Mouse (Mus musculus): ENCODE measurements at regions not wholly inside any gene's neighbourhood (a gene's known extent, or its start where the extent isn't known, plus 50 kb on each side); places are given as distances from the start of the nearest gene placed in this dataset.

GRCm38 (mm10) chr8:78083012-78083411, 130.1 kb upstream of the Ttc29 start:
- no peaks in the 10 kb centered on the region for H3K9me3 ChIP-seq (replicated peaks; ENCODE audit: insufficient read depth, low read length)
- no peak overlapping the region for H3K4me3 ChIP-seq (ENCODE audit: control insufficient read depth in 1 of 2, insufficient read depth in 1 of 2, low read depth in 2 of 2, low read length in 2 of 2)
- no peak for TF ChIP-seq CHD2 (IDR thresholded peaks at IDR 0.05; ENCODE audit: low read length)
- TF ChIP-seq POLR2AphosphoS2 (IDR thresholded peaks at IDR 0.05; ENCODE audit: low read length): no peak
- TF ChIP-seq CTCF (IDR thresholded peaks at IDR 0.05 in 2 of 3, conservative IDR thresholded peaks at IDR 0.05 in 1 of 3; ENCODE audit: control insufficient read depth in 1 of 3, insufficient read depth in 1 of 3, low read depth in 2 of 3, low read length in 3 of 3, poor library complexity in 1 of 3, severe bottlenecking in 1 of 3): no peak
- TF ChIP-seq CHD1 (IDR thresholded peaks at IDR 0.05; ENCODE audit: low read depth, low read length): no peak
- TF ChIP-seq POLR2A (IDR thresholded peaks at IDR 0.05; ENCODE audit: control insufficient read depth in 1 of 2, insufficient read depth in 1 of 2, low read depth in 1 of 2, low read length in 2 of 2, poor library complexity in 1 of 2): no peak
- TF ChIP-seq RCOR1 (IDR thresholded peaks at IDR 0.05; ENCODE audit: low read depth, low read length): no peak
- TF ChIP-seq GATA1 (IDR thresholded peaks at IDR 0.05; ENCODE audit: low read depth, low read length): no peak
- TF ChIP-seq BHLHE40 (IDR thresholded peaks at IDR 0.05; ENCODE audit: borderline replicate concordance, low read depth, low read length): no peak
- TF ChIP-seq ZKSCAN1 (IDR thresholded peaks at IDR 0.05; ENCODE audit: low read depth, low read length): no peak
- no peak for TF ChIP-seq MEF2A (IDR thresholded peaks at IDR 0.05; ENCODE audit: extremely low read depth, insufficient replicate concordance, low read depth, low read length, poor library complexity, severe bottlenecking)
- TF ChIP-seq KAT2A (conservative IDR thresholded peaks at IDR 0.05; ENCODE audit: low read depth, low read length): no peak
- no peak for TF ChIP-seq USF2 (IDR thresholded peaks at IDR 0.05; ENCODE audit: borderline replicate concordance in 1 of 2, insufficient read depth in 1 of 2, low read depth in 1 of 2, low read length in 2 of 2)
- TF ChIP-seq MAZ (IDR thresholded peaks at IDR 0.05; ENCODE audit: low read depth, low read length): no peak
- TF ChIP-seq ETS1 (IDR thresholded peaks at IDR 0.05; ENCODE audit: low read depth, low read length): no peak
- TF ChIP-seq E2F4 (IDR thresholded peaks at IDR 0.05; ENCODE audit: borderline replicate concordance, low read depth, low read length): no peak
- no peak overlapping the region for H3K27ac ChIP-seq (ENCODE audit: control insufficient read depth, low read depth, low read length)
- H3K79me2 ChIP-seq (ENCODE audit: control insufficient read depth, insufficient read depth, low read length, poor library complexity): no peaks in the 10 kb centered on the region
- no peak overlapping the region for H3K9ac ChIP-seq (ENCODE audit: control insufficient read depth, low read depth, low read length, poor library complexity, severe bottlenecking)
- H3K36me3 ChIP-seq (ENCODE audit: control insufficient read depth in 1 of 2, insufficient read depth in 2 of 2, low read length in 2 of 2): no peaks in the 10 kb centered on the region
- DNase-seq (ENCODE audit: low read depth, low spot score): no peak
- no peaks in the 10 kb centered on the region for H3K27me3 ChIP-seq (ENCODE audit: control insufficient read depth in 1 of 2, insufficient read depth in 2 of 2, low read length in 2 of 2)
- H3K4me1 ChIP-seq (ENCODE audit: control insufficient read depth in 1 of 2, insufficient read depth in 2 of 2, low read length in 2 of 2): no peaks in the 10 kb centered on the region; a peak in 1 of 4 replicates

- H3K4me3 ChIP-seq (ENCODE audit: control insufficient read depth in 1 of 2, insufficient read depth in 1 of 2, low read depth in 2 of 2, low read length in 2 of 2): no peak overlapping the region
- H3K36me3 ChIP-seq (ENCODE audit: control insufficient read depth in 1 of 2, insufficient read depth in 2 of 2, low read length in 2 of 2): peaks cover 0 to 2% of the 10 kb centered on the region in 2 experiments; a peak in 1 of 4 replicates
- no peaks in the 10 kb centered on the region for H3K9me3 ChIP-seq (replicated peaks; ENCODE audit: insufficient read depth, low read length)
- no peak overlapping the region for H3K27ac ChIP-seq (ENCODE audit: control insufficient read depth, low read depth, low read length)
- TF ChIP-seq CHD1 (IDR thresholded peaks at IDR 0.05; ENCODE audit: low read depth, low read length) (no peak), SMC3 (IDR thresholded peaks at IDR 0.05; ENCODE audit: low read depth, low read length) (no peak), MXI1 (IDR thresholded peaks at IDR 0.05; ENCODE audit: low read depth, low read length) (no peak), RAD21 (IDR thresholded peaks at IDR 0.05; ENCODE audit: low read depth, low read length) (no peak), MAFK (IDR thresholded peaks at IDR 0.05; ENCODE audit: borderline replicate concordance, low read depth, low read length) (no peak), MAX (IDR thresholded peaks at IDR 0.05; ENCODE audit: low read length) (no peak), POLR2AphosphoS5 (IDR thresholded peaks at IDR 0.05; ENCODE audit: borderline replicate concordance, low read depth, low read length) (no peak), ZMIZ1 (IDR thresholded peaks at IDR 0.05; ENCODE audit: low read depth, low read length) (no peak), EP300 (IDR thresholded peaks at IDR 0.05; ENCODE audit: low read depth in 1 of 2, low read length in 2 of 2) (no peak), CTCF (IDR thresholded peaks at IDR 0.05 in 2 of 3, conservative IDR thresholded peaks at IDR 0.05 in 1 of 3; ENCODE audit: control insufficient read depth in 1 of 3, insufficient read depth in 1 of 3, low read depth in 2 of 3, low read length in 3 of 3, poor library complexity in 1 of 3, severe bottlenecking in 1 of 3) (no peak), UBTF (IDR thresholded peaks at IDR 0.05; ENCODE audit: borderline replicate concordance, insufficient read depth, low read depth, low read length) (no peak), MYB (IDR thresholded peaks at IDR 0.05; ENCODE audit: low read depth, low read length) (no peak), JUND (IDR thresholded peaks at IDR 0.05; ENCODE audit: low read depth, low read length) (no peak), ZC3H11A (IDR thresholded peaks at IDR 0.05; ENCODE audit: low read depth, low read length) (no peak), ELF1 (IDR thresholded peaks at IDR 0.05; ENCODE audit: low read depth, low read length) (no peak)
- peaks cover 0 to 3% of the 10 kb centered on the region in 2 experiments; a peak in 2 of 4 replicates for H3K4me1 ChIP-seq (ENCODE audit: control insufficient read depth in 1 of 2, insufficient read depth in 2 of 2, low read length in 2 of 2)
- no peak overlapping the region for H3K9ac ChIP-seq (ENCODE audit: control insufficient read depth, low read depth, low read length, poor library complexity, severe bottlenecking)
- no peak for DNase-seq (ENCODE audit: low read depth, low spot score)
- no peaks in the 10 kb centered on the region for H3K79me2 ChIP-seq (ENCODE audit: control insufficient read depth, insufficient read depth, low read length, poor library complexity)
- H3K27me3 ChIP-seq (ENCODE audit: control insufficient read depth in 1 of 2, insufficient read depth in 2 of 2, low read length in 2 of 2): no peaks in the 10 kb centered on the region
Measured at GRCm38 (mm10) chr8:78086361-78086760, 126.7 kb upstream of the Ttc29 start.
